Mouse (Mus musculus) v-Abl transformed pro-B cells (cell line): Measurements from ENCODE around the gene Ehmt2.

Source experiments
- in situ Hi-C, 2 experiments: fragments of 400-800 bp; cut with MboI; formaldehyde crosslinking; loops; one replicate each; pipeline ENCODE4 v1.15.1; 2025; ENCODE audit not compliant: unreplicated experiment in 2 of 2

Ehmt2 gene

GRCm38 (mm10) chr17:34915410-34915831, 17.2 kb downstream of the Ehmt2 start:
- in situ Hi-C loops: loop anchor here (10.0 kb wide), 2 partner anchors 69 to 271 kb away; partner anchors contain the start of genes Atf6b (in 1 of the 2), Fkbpl (in 1 of the 2) and Lsm2 (in 1 of the 2)

- in situ Hi-C loops: loop anchor here (10.0 kb wide), 2 partner anchors 68 to 272 kb away; partner anchors contain the start of genes Atf6b (in 1 of the 2), Fkbpl (in 1 of the 2) and Lsm2 (in 1 of the 2)
Measured at GRCm38 (mm10) chr17:34916316-34916715, 18.0 kb downstream of the Ehmt2 start.

GRCm38 (mm10) chr17:34917188-34917587, 18.9 kb downstream of the Ehmt2 start:
- in situ Hi-C loops: loop anchor here (10.0 kb wide), 2 partner anchors 68 to 272 kb away; partner anchors contain the start of genes Atf6b (in 1 of the 2), Fkbpl (in 1 of the 2) and Lsm2 (in 1 of the 2)

GRCm38 (mm10) chr17:34922939-34923338, 24.7 kb downstream of the Ehmt2 start:
- in situ Hi-C loops: no loop called here

- in situ Hi-C loops: no loop called here
Measured at GRCm38 (mm10) chr17:34924258-34924657, 26.0 kb downstream of the Ehmt2 start.

- in situ Hi-C loops: loop anchor here in 1 of 2 experiments (25.0 kb wide), 1 partner anchor 290 kb away; the partner anchor contains the start of genes Atf6b, Fkbpl, Ppt2 and Prrt1
Measured at GRCm38 (mm10) chr17:34927306-34928019, 29.2 kb downstream of the Ehmt2 start.

- in situ Hi-C loops: loop anchor here in 1 of 2 experiments (25.0 kb wide), 1 partner anchor 292 kb away; the partner anchor contains the start of genes Atf6b, Fkbpl, Ppt2 and Prrt1
Measured at GRCm38 (mm10) chr17:34928841-34929240, 30.6 kb downstream of the Ehmt2 start.

GRCm38 (mm10) chr17:34931061-34931734, 32.9 kb downstream of the Ehmt2 start, which contains the start of gene Neu1:
Neu1 (plus strand) TSS chr17:34931253.
- in situ Hi-C loops: loop anchor here in 1 of 2 experiments (25.0 kb wide), 1 partner anchor 294 kb away; the partner anchor contains the start of genes Atf6b, Fkbpl, Ppt2 and Prrt1

- in situ Hi-C loops: loop anchor here in 1 of 2 experiments (25.0 kb wide), 1 partner anchor 294 kb away; the partner anchor contains the start of genes Atf6b, Fkbpl, Ppt2 and Prrt1
Measured at GRCm38 (mm10) chr17:34931735-34932098, 33.4 kb downstream of the Ehmt2 start.

GRCm38 (mm10) chr17:34932287-34932686, 34.0 kb downstream of the Ehmt2 start:
- in situ Hi-C loops: loop anchor here in 1 of 2 experiments (25.0 kb wide), 1 partner anchor 295 kb away; the partner anchor contains the start of genes Atf6b, Fkbpl, Ppt2 and Prrt1

GRCm38 (mm10) chr17:34934031-34934430, 35.8 kb downstream of the Ehmt2 start:
- in situ Hi-C loops: loop anchor here in 1 of 2 experiments (25.0 kb wide), 1 partner anchor 297 kb away; the partner anchor contains the start of genes Atf6b, Fkbpl, Ppt2 and Prrt1

GRCm38 (mm10) chr17:34934830-34935229, 36.6 kb downstream of the Ehmt2 start:
- in situ Hi-C loops: loop anchor here in 1 of 2 experiments (25.0 kb wide), 1 partner anchor 298 kb away; the partner anchor contains the start of genes Atf6b, Fkbpl, Ppt2 and Prrt1

- in situ Hi-C loops: loop anchor here in 1 of 2 experiments (25.0 kb wide), 1 partner anchor 301 kb away; the partner anchor contains the start of genes Atf6b, Fkbpl, Ppt2 and Prrt1
Measured at GRCm38 (mm10) chr17:34937960-34938505, 39.8 kb downstream of the Ehmt2 start.

GRCm38 (mm10) chr17:34941344-34942041, 43.2 kb downstream of the Ehmt2 start:
- in situ Hi-C loops: loop anchor here in 1 of 2 experiments (25.0 kb wide), 1 partner anchor 304 kb away; the partner anchor contains the start of genes Atf6b, Fkbpl, Ppt2 and Prrt1

GRCm38 (mm10) chr17:34943128-34943815, 45.0 kb downstream of the Ehmt2 start:
- in situ Hi-C loops: loop anchor here in 1 of 2 experiments (25.0 kb wide), 1 partner anchor 306 kb away; the partner anchor contains the start of genes Atf6b, Fkbpl, Ppt2 and Prrt1

- in situ Hi-C loops: loop anchor here in 1 of 2 experiments (25.0 kb wide), 1 partner anchor 307 kb away; the partner anchor contains the start of genes Atf6b, Fkbpl, Ppt2 and Prrt1
Measured at GRCm38 (mm10) chr17:34944362-34944761, 46.1 kb downstream of the Ehmt2 start.

- in situ Hi-C loops: loop anchor here (5.0 to 25.0 kb wide), 4 partner anchors 34 to 309 kb away; partner anchors contain the start of genes Slc44a4 (in 2 of the 2), Atf6b (in 1 of the 2), Fkbpl (in 1 of the 2) and Lsm2 (in 1 of the 2)
Measured at GRCm38 (mm10) chr17:34946486-34947140, 48.3 kb downstream of the Ehmt2 start.

GRCm38 (mm10) chr17:34947606-34948005, 49.3 kb downstream of the Ehmt2 start:
- in situ Hi-C loops: loop anchor here (5.0 to 25.0 kb wide), 4 partner anchors 35 to 310 kb away; partner anchors contain the start of genes Slc44a4 (in 2 of the 2), Atf6b (in 1 of the 2), Fkbpl (in 1 of the 2) and Lsm2 (in 1 of the 2)
